Mouse (Mus musculus): Measurements from ENCODE around the gene 9530077C05Rik. TPM values are rescaled to one million over a fixed set of nuclear protein-coding genes. Genes with fewer than 3 reads are reported as not detected.
"Not testable (repeated sequence)": the region's sequence is repeated elsewhere in the genome, so short reads cannot be mapped to it uniquely, and the experiment has no call there.

The 9530077C05Rik gene
- polyA plus RNA-seq, 1 experiment from 2014 or later, result 2.0 TPM

GRCm38 (mm10) chr9:22390390-22390789, 20.9 kb upstream of the 9530077C05Rik start:
- 81% methylated on average over 5 of the region's 5 CpGs for WGBS
- Histone ChIP-seq H3K9me3 (replicated peaks) (no peaks in the 10 kb centered on the region), H3K4me2 (no peak overlapping the region), H3K9ac (no peak overlapping the region), H3K27me3 (no peaks in the 10 kb centered on the region), H3K4me1 (replicated peaks) (peaks cover 15% of the 10 kb centered on the region), H3K4me3 (no peak overlapping the region), H3K27ac (no peak overlapping the region), H3K36me3 (no peaks in the 10 kb centered on the region)
- no peak for ATAC-seq (replicated peaks; ENCODE audit: insufficient number of reproducible peaks, insufficient read depth, low FRiP score, low read depth)

DNA sequence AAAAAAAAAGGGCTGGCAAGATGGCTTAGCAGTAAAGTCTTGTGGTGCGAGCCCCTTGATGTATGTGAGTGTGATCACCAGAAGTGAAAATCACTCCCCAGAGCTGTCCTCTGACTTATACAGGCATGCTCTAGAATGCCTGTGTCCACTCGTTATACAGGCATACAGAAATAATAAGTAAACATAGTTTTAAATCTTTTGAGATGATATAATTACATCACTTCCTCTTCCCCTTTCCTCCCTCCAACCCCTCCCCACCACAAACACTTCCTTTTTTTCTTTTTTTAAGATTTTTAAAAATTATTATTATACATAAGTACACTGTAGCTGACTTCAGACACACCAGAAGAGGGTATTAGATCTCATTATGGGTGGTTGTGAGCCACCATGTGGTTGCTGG, 16.6 kb upstream of the 9530077C05Rik start:
- H3K36me3 ChIP-seq, result no peaks in the 10 kb centered on the region
- no peak overlapping the region for H3K9ac ChIP-seq
- H3K4me3 ChIP-seq, result no peak overlapping the region
- no peak overlapping the region for H3K27ac ChIP-seq
- 0 out of 2 replicates have a peak, but pooled peaks cover 1% of the 10 kb centered on the region for H3K4me1 ChIP-seq (replicated peaks)
- no peaks in the 10 kb centered on the region for H3K27me3 ChIP-seq
- no peak overlapping the region for H3K4me2 ChIP-seq
- H3K9me3 ChIP-seq (replicated peaks), result no peaks in the 10 kb centered on the region
- no peak for ATAC-seq (replicated peaks; ENCODE audit: insufficient number of reproducible peaks, insufficient read depth, low FRiP score, low read depth)
- WGBS, result 77% methylated on average over 2 of the region's 2 CpGs

DNA sequence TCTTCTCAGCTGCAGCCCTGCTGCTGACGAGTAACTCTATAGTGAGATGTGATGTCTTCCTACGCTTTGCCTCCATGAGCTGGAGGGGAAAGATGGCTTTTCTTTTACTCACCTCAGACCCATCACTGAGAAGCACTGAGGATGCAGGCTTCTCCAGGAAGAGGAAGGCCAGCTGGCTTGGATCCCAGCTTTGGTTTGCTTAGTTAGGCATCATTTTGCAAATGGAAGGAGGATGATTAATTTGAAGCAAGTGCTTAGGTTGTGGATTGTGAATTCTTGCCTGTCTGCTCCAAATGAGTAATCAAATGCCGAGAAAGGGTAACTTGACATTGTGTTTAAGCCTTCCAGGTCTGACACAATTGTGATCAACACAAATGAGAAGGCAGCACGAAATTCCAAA, 12.3 kb upstream of the 9530077C05Rik start:
- H3K27me3 ChIP-seq, result no peaks in the 10 kb centered on the region

DNA sequence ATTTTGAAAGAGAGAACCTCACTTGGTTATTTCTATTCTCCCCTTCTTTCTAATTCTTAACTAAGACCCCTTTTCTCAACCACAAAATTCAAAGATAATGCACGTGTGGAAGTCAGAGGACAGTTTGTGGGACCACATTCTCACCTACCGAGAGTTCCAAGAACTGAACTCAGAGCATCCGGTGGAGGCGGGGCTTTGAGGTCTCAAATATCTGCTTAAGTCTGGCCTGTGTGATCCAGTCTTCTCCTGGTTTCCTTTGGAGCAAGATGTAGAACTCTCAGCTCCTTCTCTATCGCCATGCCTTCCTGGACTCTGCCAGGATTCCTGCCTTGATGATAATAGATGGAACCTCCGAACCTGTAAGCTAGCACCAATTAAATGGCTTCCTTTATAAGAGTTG, 9.3 kb upstream of the 9530077C05Rik start:
- ATAC-seq (replicated peaks; ENCODE audit: insufficient number of reproducible peaks, insufficient read depth, low FRiP score, low read depth), result no peak
- Histone ChIP-seq H3K9ac (no peak overlapping the region), H3K27me3 (no peaks in the 10 kb centered on the region), H3K36me3 (no peaks in the 10 kb centered on the region), H3K4me2 (no peak overlapping the region), H3K4me1 (replicated peaks) (no peaks in the 10 kb centered on the region), H3K9me3 (replicated peaks) (no peaks in the 10 kb centered on the region), H3K4me3 (no peak overlapping the region), H3K27ac (no peak overlapping the region)
- WGBS, result 79% methylated on average over 6 of the region's 6 CpGs

More for the DNA sequence above, 12.3 kb upstream of the 9530077C05Rik start:
- H3K4me2 ChIP-seq, result no peak overlapping the region
- ATAC-seq (replicated peaks; ENCODE audit: insufficient number of reproducible peaks, insufficient read depth, low FRiP score, low read depth), result no peak
- 68% methylated on average over 4 of the region's 4 CpGs for WGBS
- no peak overlapping the region for H3K27ac ChIP-seq
- no peaks in the 10 kb centered on the region for H3K4me1 ChIP-seq (replicated peaks)
- H3K36me3 ChIP-seq, result no peaks in the 10 kb centered on the region
- H3K4me3 ChIP-seq, result no peak overlapping the region
- H3K9ac ChIP-seq, result no peak overlapping the region
- H3K9me3 ChIP-seq (replicated peaks), result no peaks in the 10 kb centered on the region

DNA sequence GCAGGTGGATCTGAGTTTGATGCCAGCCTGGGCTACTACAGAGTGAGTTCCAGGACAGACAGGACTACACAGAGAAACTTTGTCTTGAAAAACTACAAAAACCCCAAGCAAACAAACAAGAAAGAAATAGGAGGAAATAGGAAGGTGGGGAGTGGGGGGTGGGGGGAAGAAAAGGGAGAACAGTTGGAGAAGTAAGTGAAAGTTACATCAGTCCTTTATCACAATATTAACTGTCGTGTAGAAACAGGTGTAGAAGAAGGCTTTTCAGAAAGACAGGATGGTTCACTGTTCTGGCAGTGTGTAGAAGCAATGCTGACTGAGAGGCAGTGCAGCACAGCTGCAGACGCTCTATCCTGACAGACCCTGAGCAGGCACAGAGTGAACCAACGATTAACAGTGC, 8.3 kb upstream of the 9530077C05Rik start:
- Histone ChIP-seq H3K36me3 (no peaks in the 10 kb centered on the region), H3K9me3 (replicated peaks) (no peaks in the 10 kb centered on the region), H3K27me3 (no peaks in the 10 kb centered on the region), H3K4me3 (no peak overlapping the region), H3K27ac (no peak overlapping the region), H3K4me1 (replicated peaks) (no peaks in the 10 kb centered on the region), H3K4me2 (no peak overlapping the region), H3K9ac (no peak overlapping the region)
- no peak for ATAC-seq (replicated peaks; ENCODE audit: insufficient number of reproducible peaks, insufficient read depth, low FRiP score, low read depth)
- WGBS, result 63% methylated on average over 3 of the region's 3 CpGs

- not testable (repeated sequence) for H3K4me1 ChIP-seq (replicated peaks); H3K9me3 ChIP-seq (replicated peaks); H3K9ac ChIP-seq; H3K27ac ChIP-seq; H3K36me3 ChIP-seq; H3K27me3 ChIP-seq; H3K4me2 ChIP-seq; H3K4me3 ChIP-seq; ATAC-seq (replicated peaks; ENCODE audit: insufficient number of reproducible peaks, insufficient read depth, low FRiP score, low read depth)
- 68% methylated on average over 2 of the region's 2 CpGs for WGBS
Observed at GRCm38 (mm10) chr9:22403501-22403900, 7.8 kb upstream of the 9530077C05Rik start.

DNA sequence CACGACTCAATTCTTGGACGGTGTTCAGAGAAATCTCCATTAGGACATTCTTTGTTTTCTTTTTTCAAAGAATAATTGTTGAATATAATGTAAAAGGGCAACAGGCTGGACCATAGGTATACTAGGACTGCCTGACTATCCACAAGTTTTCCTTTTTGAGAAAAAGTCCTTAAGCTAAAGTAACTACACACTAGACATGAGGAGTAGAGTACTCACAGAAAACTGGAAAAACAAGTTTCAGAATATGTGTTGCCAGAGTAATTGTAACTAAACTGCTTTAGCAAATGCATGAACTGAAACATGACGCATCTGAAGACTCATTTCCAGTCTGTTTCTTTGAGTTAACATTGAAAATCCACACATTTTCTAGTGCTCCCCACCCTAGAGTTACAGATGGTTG, 5.9 kb upstream of the 9530077C05Rik start:
- no peaks in the 10 kb centered on the region for H3K36me3 ChIP-seq
- H3K27me3 ChIP-seq, result no peaks in the 10 kb centered on the region
- H3K27ac ChIP-seq, result no peak overlapping the region
- no peak overlapping the region for H3K4me3 ChIP-seq
- no peak for ATAC-seq (replicated peaks; ENCODE audit: insufficient number of reproducible peaks, insufficient read depth, low FRiP score, low read depth)
- H3K9ac ChIP-seq, result no peak overlapping the region
- no peaks in the 10 kb centered on the region for H3K4me1 ChIP-seq (replicated peaks)
- H3K9me3 ChIP-seq (replicated peaks), result no peaks in the 10 kb centered on the region
- 73% methylated on average over 3 of the region's 3 CpGs for WGBS
- H3K4me2 ChIP-seq, result no peak overlapping the region

GRCm38 (mm10) chr9:22407633-22408032, 3.7 kb upstream of the 9530077C05Rik start:
- H3K4me2 ChIP-seq; H3K9me3 ChIP-seq (replicated peaks); H3K4me3 ChIP-seq; ATAC-seq (replicated peaks; ENCODE audit: insufficient number of reproducible peaks, insufficient read depth, low FRiP score, low read depth); H3K36me3 ChIP-seq; H3K27me3 ChIP-seq; H3K9ac ChIP-seq; H3K4me1 ChIP-seq (replicated peaks); H3K27ac ChIP-seq: not testable (repeated sequence)
- WGBS, result 79% methylated on average over 4 of the region's 4 CpGs

DNA sequence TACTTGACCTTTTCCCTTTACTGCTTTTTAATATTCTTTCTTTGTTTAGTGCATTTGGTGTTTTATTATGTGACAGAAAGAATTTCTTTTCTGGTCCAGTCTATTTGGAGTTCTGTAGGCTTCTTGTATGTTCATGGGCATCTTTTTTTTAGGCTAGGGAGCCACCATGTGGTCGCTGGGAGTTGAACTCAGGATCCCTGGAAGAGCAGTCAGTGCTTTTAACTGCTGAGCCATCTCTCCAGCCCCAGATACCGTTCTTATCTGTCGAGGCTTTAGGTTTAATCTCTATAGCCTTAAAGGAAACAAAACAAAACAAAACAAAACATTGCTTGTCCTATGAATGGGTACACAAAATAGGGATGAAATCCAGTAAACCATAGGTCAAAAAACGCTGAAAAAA, 3.0 kb upstream of the 9530077C05Rik start:
- H3K27ac ChIP-seq; H3K4me3 ChIP-seq; H3K36me3 ChIP-seq; H3K9ac ChIP-seq; H3K27me3 ChIP-seq; ATAC-seq (replicated peaks; ENCODE audit: insufficient number of reproducible peaks, insufficient read depth, low FRiP score, low read depth); H3K4me1 ChIP-seq (replicated peaks); H3K9me3 ChIP-seq (replicated peaks); H3K4me2 ChIP-seq: not testable (repeated sequence)
- 17% methylated on average over 4 of the region's 4 CpGs for whole genome bisulfite sequencing

DNA sequence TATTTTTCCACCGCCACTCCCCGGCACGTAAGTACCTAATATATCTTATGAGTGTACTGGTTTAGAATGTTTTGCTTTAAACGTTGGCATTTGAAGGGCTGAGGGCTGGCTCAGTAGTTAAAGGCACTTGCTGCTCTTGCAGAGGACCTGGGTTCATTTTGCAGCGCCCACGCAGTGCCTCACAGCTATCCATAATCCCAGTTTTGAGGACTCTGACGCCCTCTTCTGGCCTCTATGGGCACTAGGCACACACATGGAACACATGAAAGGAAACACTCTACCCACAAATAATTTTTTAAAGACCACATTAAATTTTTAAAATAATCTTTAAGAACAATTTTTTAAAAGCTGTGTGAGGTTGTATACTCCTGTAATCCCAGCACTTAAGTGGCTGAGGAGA, 1.8 kb upstream of the 9530077C05Rik start:
- H3K4me3 ChIP-seq, result no peak overlapping the region
- H3K4me2 ChIP-seq, result no peak overlapping the region
- H3K27me3 ChIP-seq, result no peaks in the 10 kb centered on the region
- no peak for ATAC-seq (replicated peaks; ENCODE audit: insufficient number of reproducible peaks, insufficient read depth, low FRiP score, low read depth)
- no peak overlapping the region for H3K27ac ChIP-seq
- H3K9ac ChIP-seq, result no peak overlapping the region
- H3K4me1 ChIP-seq (replicated peaks), result peaks cover 2% of the 10 kb centered on the region; the same call in 1 of the 2 replicates
- no peaks in the 10 kb centered on the region for H3K9me3 ChIP-seq (replicated peaks)
- H3K36me3 ChIP-seq, result no peaks in the 10 kb centered on the region
- WGBS, result 73% methylated on average over 7 of the region's 7 CpGs

DNA sequence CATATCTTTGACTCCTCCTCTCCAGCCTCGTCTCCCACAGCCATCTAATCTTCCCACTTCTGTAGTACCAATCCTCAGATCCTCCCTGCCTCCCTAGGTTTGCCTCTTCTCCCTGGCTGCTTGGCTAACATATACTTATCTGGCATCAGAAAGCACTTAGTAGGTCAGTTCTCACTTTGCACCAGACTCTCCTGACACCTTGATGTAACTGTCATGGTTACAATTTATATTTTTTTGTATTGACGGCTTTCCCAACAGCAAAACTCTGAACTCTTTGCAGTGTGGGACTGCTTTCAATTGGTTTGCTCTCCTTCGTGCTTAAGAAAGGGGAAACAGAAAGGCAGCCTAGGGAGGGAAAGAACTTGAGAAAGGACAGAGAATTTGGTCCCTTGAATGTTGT, 4.9 kb downstream of the 9530077C05Rik start:
- no peaks in the 10 kb centered on the region for H3K36me3 ChIP-seq
- WGBS, result 71% methylated on average over 3 of the region's 3 CpGs
- no peaks in the 10 kb centered on the region for H3K9me3 ChIP-seq (replicated peaks)
- H3K4me3 ChIP-seq, result no peak overlapping the region
- H3K27me3 ChIP-seq, result no peaks in the 10 kb centered on the region
- no peak for ATAC-seq (replicated peaks; ENCODE audit: insufficient number of reproducible peaks, insufficient read depth, low FRiP score, low read depth)
- no peak overlapping the region for H3K9ac ChIP-seq
- H3K27ac ChIP-seq, result no peak overlapping the region
- no peak overlapping the region for H3K4me2 ChIP-seq
- H3K4me1 ChIP-seq (replicated peaks), result peaks cover 2% of the 10 kb centered on the region; the same call in 1 of the 2 replicates

GRCm38 (mm10) chr9:22417547-22417946, 6.2 kb downstream of the 9530077C05Rik start:
- Histone ChIP-seq H3K4me1 (replicated peaks) (peaks cover under 1% of the 10 kb centered on the region; the same call in 1 of the 2 replicates), H3K4me2 (no peak overlapping the region), H3K36me3 (no peaks in the 10 kb centered on the region), H3K9me3 (replicated peaks) (no peaks in the 10 kb centered on the region), H3K9ac (no peak overlapping the region), H3K4me3 (no peak overlapping the region), H3K27ac (no peak overlapping the region), H3K27me3 (no peaks in the 10 kb centered on the region)
- WGBS, result 36% methylated on average over 6 of the region's 6 CpGs
- ATAC-seq (replicated peaks; ENCODE audit: insufficient number of reproducible peaks, insufficient read depth, low FRiP score, low read depth), result no peak

Data from heart, embryonic 15.5 days (tissue).